Mouse (Mus musculus) spleen, postnatal 14 days (tissue): Measurements from ENCODE around the gene Tdrd1.

Experiments used
- DNase-seq, 2 experiments: peaks; one replicate each; pipeline ENCODE4 v3.0.0; 2021 to 2022; ENCODE audit warnings: low spot score in 2 of 2

The Tdrd1 gene

GRCm38 (mm10) chr19:56910561-56910960 lies 84.6 kb downstream of the Tdrd1 start:
- DNase-seq, result no peak

- no peak for DNase-seq
Measured at GRCm38 (mm10) chr19:56913761-56914160, 87.8 kb downstream of the Tdrd1 start.

GRCm38 (mm10) chr19:56914658-56915057 lies 88.6 kb downstream of the Tdrd1 start:
- no peak for DNase-seq

GRCm38 (mm10) chr19:56915084-56915483 lies 89.1 kb downstream of the Tdrd1 start:
- no peak for DNase-seq
